Mouse (Mus musculus) fibroblast of lung, adult 2 months (primary cell): ENCODE data around the gene Ccdc15.
A peak's percentile ranks its signal among the peaks of the same experiment; 100 is the strongest.
"Not testable (repeated sequence)": the region's sequence is repeated elsewhere in the genome, so short reads cannot be mapped to it uniquely, and the experiment has no call there.

Experiments
- DNase-seq: peaks from one replicate; pipeline ENCODE4 v3.0.0-alpha.2; 2011; ENCODE audit warnings: low read depth

Gene Ccdc15

GRCm38 (mm10) chr9:37351266-37351665 lies 3.0 kb upstream of the Ccdc15 start:
- no peak for DNase-seq

GRCm38 (mm10) chr9:37349050-37349449 lies 818 bp upstream of the Ccdc15 start:
- DNase-seq: no peak

- DNase-seq: no peak
Observed at GRCm38 (mm10) chr9:37347184-37347987, 846 bp downstream of the Ccdc15 start.

GRCm38 (mm10) chr9:37345406-37345805 lies 2.8 kb downstream of the Ccdc15 start:
- no peak for DNase-seq

GRCm38 (mm10) chr9:37329456-37329855 lies 18.8 kb downstream of the Ccdc15 start:
- no peak for DNase-seq

- no peak for DNase-seq
Observed at GRCm38 (mm10) chr9:37301720-37302119, 46.5 kb downstream of the Ccdc15 start.

- not testable (repeated sequence) for DNase-seq
Observed at GRCm38 (mm10) chr9:37300501-37300900, 47.7 kb downstream of the Ccdc15 start.

- no peak for DNase-seq
Observed at GRCm38 (mm10) chr9:37295586-37295985, 52.6 kb downstream of the Ccdc15 start.

GRCm38 (mm10) chr9:37266622-37267021 lies 81.6 kb downstream of the Ccdc15 start:
- DNase-seq: no peak

GRCm38 (mm10) chr9:37255889-37256225 lies 92.4 kb downstream of the Ccdc15 start:
- DNase-seq: peak; percentile 22

- peak; percentile 20 for DNase-seq
Observed at GRCm38 (mm10) chr9:37255149-37255888, 92.9 kb downstream of the Ccdc15 start, which contains the start of gene Slc37a2. TSS of gene Slc37a2 (minus strand) at chr9:37255738.

- no peak for DNase-seq
Observed at GRCm38 (mm10) chr9:37254531-37255110, 93.6 kb downstream of the Ccdc15 start.

GRCm38 (mm10) chr9:37250631-37251030 lies 97.6 kb downstream of the Ccdc15 start:
- DNase-seq: no peak

GRCm38 (mm10) chr9:37249976-37250375 lies 98.3 kb downstream of the Ccdc15 start:
- no peak for DNase-seq

GRCm38 (mm10) chr9:37248381-37248906 lies 99.8 kb downstream of the Ccdc15 start:
- DNase-seq: no peak

GRCm38 (mm10) chr9:37247429-37247828 lies 100.8 kb downstream of the Ccdc15 start:
- DNase-seq: no peak

GRCm38 (mm10) chr9:37245810-37246209 lies 102.4 kb downstream of the Ccdc15 start:
- no peak for DNase-seq

- no peak for DNase-seq
Observed at GRCm38 (mm10) chr9:37245404-37245803, 102.8 kb downstream of the Ccdc15 start.

GRCm38 (mm10) chr9:37244600-37244999 lies 103.6 kb downstream of the Ccdc15 start:
- no peak for DNase-seq

- no peak for DNase-seq
Observed at GRCm38 (mm10) chr9:37242764-37243163, 105.5 kb downstream of the Ccdc15 start.

GRCm38 (mm10) chr9:37235951-37236737 lies 112.1 kb downstream of the Ccdc15 start:
- DNase-seq: peak; percentile 49
